Mouse (Mus musculus): ENCODE results near the gene St3gal2.

GRCm38 (mm10) chr8:110917415-110917814 is 2.3 kb upstream of the St3gal2 start:
- TF ChIP-seq CTCF (IDR thresholded peaks at IDR 0.05; ENCODE audit: control insufficient read depth, insufficient read depth, insufficient replicate concordance, low read depth, low read length) (no peak), POLR2A (IDR thresholded peaks at IDR 0.05; ENCODE audit: control insufficient read depth, low read depth, low read length) (no peak)
